ENCODE assay signal across 10 mouse cellular contexts in genomic region chr11:105420671-105421450, GRCm38 (mm10). TPM values are rescaled to one million over a fixed set of nuclear protein-coding genes. Genes with fewer than 3 reads are reported as not detected.
A peak's percentile ranks its signal among the peaks of the same experiment; 100 is the strongest.
DNase-seq lines count a peak whose midpoint lies in the region; ATAC-seq lines count a peak whose summit lies in the region.
"Had no signal": no experiment of that assay in that cellular context is flagged by ENCODE, and none has a peak within 500 bp of the region (broad histone marks: within the 10 kb centered on the region; RNA-seq: fewer than 3 reads in every experiment).

No protein-coding gene starts in this region.

- 65% methylated on average over 7 of the region's 7 CpGs for WGBS in kidney, embryonic 15.5 days

- no peak overlapping the region for H3K4me2 ChIP-seq in kidney, embryonic 15.5 days
- H3K4me2 ChIP-seq: limb, embryonic 12.5 days; stomach, embryonic 15.5 days had no signal

- H3K27ac ChIP-seq in kidney, embryonic 15.5 days, result no peak overlapping the region
- H3K27ac ChIP-seq: limb, embryonic 12.5 days; stomach, embryonic 15.5 days had no signal

- H3K4me1 ChIP-seq in kidney, embryonic 15.5 days, result peaks cover 10% of the 10 kb centered on the region; the same call in 1 of the 2 replicates
- peaks cover 24% of the 10 kb centered on the region for H3K4me1 ChIP-seq in megakaryocyte, embryonic 14.5 days
- H3K4me1 ChIP-seq: stomach, embryonic 15.5 days had no signal

- H3K4me3 ChIP-seq in kidney, embryonic 15.5 days (replicated peaks), result no peak overlapping the region
- H3K4me3 ChIP-seq in megakaryocyte, embryonic 14.5 days (replicated peaks), result peak overlapping the region; percentile 77
- H3K4me3 ChIP-seq: limb, embryonic 12.5 days; stomach, embryonic 15.5 days had no signal

- no peak for ATAC-seq in kidney, embryonic 15.5 days (replicated peaks; ENCODE audit: low FRiP score)

- H3K9me3 ChIP-seq in kidney, embryonic 15.5 days (replicated peaks), result no peaks in the 10 kb centered on the region
- H3K9me3 ChIP-seq in megakaryocyte, embryonic 14.5 days, result peaks cover 3% of the 10 kb centered on the region; the same call in 1 of the 2 replicates
- H3K9me3 ChIP-seq: limb, embryonic 12.5 days; stomach, embryonic 15.5 days had no signal

- DNase-seq in kidney, adult 18-20 months, result peak; percentile 24
- DNase-seq in heart, adult 9 months (ENCODE audit: low spot score in 2 of 2), result peak; percentile 31 to 52
- peak; percentile 47 for DNase-seq in layer of hippocampus, adult 9-10 months (ENCODE audit: low spot score)
- no peak for DNase-seq in urinary bladder, postnatal 4 days (ENCODE audit: low spot score in 2 of 2)
- no peak for DNase-seq in spleen, postnatal 36 days (ENCODE audit: low spot score in 2 of 2)
- no peak for DNase-seq in MN1 (ENCODE audit: low spot score)

- no peaks in the 10 kb centered on the region for H3K27me3 ChIP-seq in kidney, embryonic 15.5 days
- peaks cover 38% of the 10 kb centered on the region for H3K27me3 ChIP-seq in megakaryocyte, embryonic 14.5 days (replicated peaks)
- H3K27me3 ChIP-seq: limb, embryonic 12.5 days; stomach, embryonic 15.5 days had no signal

- no peaks in the 10 kb centered on the region for H3K36me3 ChIP-seq in kidney, embryonic 15.5 days
- H3K36me3 ChIP-seq in megakaryocyte, embryonic 14.5 days (replicated peaks; ENCODE audit: low read length), result no peaks in the 10 kb centered on the region
- H3K36me3 ChIP-seq: limb, embryonic 12.5 days; stomach, embryonic 15.5 days had no signal

- H3K9ac ChIP-seq in kidney, embryonic 15.5 days, result no peak overlapping the region
- H3K9ac ChIP-seq: limb, embryonic 12.5 days; stomach, embryonic 15.5 days had no signal

RNA-seq across cellular contexts. Expression of gene March10, which starts 35.7 kb away (rescaled TPM):
- 0.05 and 0.06 TPM in 2 replicates for polyA plus RNA-seq in kidney, embryonic 15.5 days (2015; fragmentation: Nextera tagmentation; extraction: Ambion mirVana)
- 0.87 and 1.3 TPM in 2 replicates for polyA plus RNA-seq in megakaryocyte, embryonic 14.5 days (2012; ENCODE audit: insufficient read depth, low replicate concordance)
- polyA plus RNA-seq: limb, embryonic 12.5 days; stomach, embryonic 15.5 days had no signal

Comparison
In these comparisons a context has a peak if more than half of its experiments do, and no peak if none do; other contexts are left out.
1. DNase-seq: peak in kidney, adult 18-20 months (single experiment), heart, adult 9 months (2 of 2) and layer of hippocampus, adult 9-10 months (single experiment); none in urinary bladder, postnatal 4 days (0 of 2), spleen, postnatal 36 days (0 of 2) and MN1 (single experiment).